Mouse (Mus musculus): ENCODE measurements around the gene Ly86.

Gene Ly86

GRCm38 (mm10) chr13:37354432-37354831 lies 9.4 kb downstream of the Ly86 start:
- DNase-seq: no peak

GRCm38 (mm10) chr13:37355642-37356331 lies 10.8 kb downstream of the Ly86 start:
- DNase-seq: no peak

- DNase-seq: no peak
Observed at GRCm38 (mm10) chr13:37356549-37356948, 11.5 kb downstream of the Ly86 start.

- no peak for DNase-seq
Observed at GRCm38 (mm10) chr13:37358112-37358511, 13.1 kb downstream of the Ly86 start.

GRCm38 (mm10) chr13:37361249-37361648 lies 16.2 kb downstream of the Ly86 start:
- no peak for DNase-seq

- no peak for DNase-seq
Observed at GRCm38 (mm10) chr13:37364351-37364750, 19.3 kb downstream of the Ly86 start.

GRCm38 (mm10) chr13:37376411-37376810 lies 31.4 kb downstream of the Ly86 start:
- no peak for DNase-seq

GRCm38 (mm10) chr13:37388222-37389202 lies 43.5 kb downstream of the Ly86 start:
- DNase-seq: no peak

GRCm38 (mm10) chr13:37389296-37389695 lies 44.3 kb downstream of the Ly86 start:
- DNase-seq: no peak

GRCm38 (mm10) chr13:37398791-37399190 lies 53.8 kb downstream of the Ly86 start:
- DNase-seq: no peak

GRCm38 (mm10) chr13:37399340-37399739 lies 54.3 kb downstream of the Ly86 start:
- DNase-seq: no peak

- no peak for DNase-seq
Observed at GRCm38 (mm10) chr13:37402421-37402820, 57.4 kb downstream of the Ly86 start.

GRCm38 (mm10) chr13:37403708-37404107 lies 58.7 kb downstream of the Ly86 start:
- no peak for DNase-seq

GRCm38 (mm10) chr13:37415696-37416095 lies 70.7 kb downstream of the Ly86 start:
- DNase-seq: no peak

GRCm38 (mm10) chr13:37423416-37423815 lies 78.4 kb downstream of the Ly86 start:
- no peak for DNase-seq

GRCm38 (mm10) chr13:37424904-37425303 lies 79.9 kb downstream of the Ly86 start:
- DNase-seq: no peak

GRCm38 (mm10) chr13:37425406-37425805 lies 80.4 kb downstream of the Ly86 start:
- no peak for DNase-seq

GRCm38 (mm10) chr13:37426578-37427336 lies 81.7 kb downstream of the Ly86 start:
- no peak for DNase-seq

GRCm38 (mm10) chr13:37428496-37428895 lies 83.5 kb downstream of the Ly86 start:
- DNase-seq: no peak

GRCm38 (mm10) chr13:37429661-37430271 lies 84.8 kb downstream of the Ly86 start:
- DNase-seq: no peak

- no peak for DNase-seq
Observed at GRCm38 (mm10) chr13:37431707-37432106, 86.7 kb downstream of the Ly86 start.

GRCm38 (mm10) chr13:37432653-37433052 lies 87.6 kb downstream of the Ly86 start:
- DNase-seq: no peak

GRCm38 (mm10) chr13:37433142-37433541 lies 88.1 kb downstream of the Ly86 start:
- no peak for DNase-seq

Data from liver (tissue).